Mouse (Mus musculus): Measurements from ENCODE around the gene Dusp6. TPM values are rescaled to one million over a fixed set of nuclear protein-coding genes. Genes with fewer than 3 reads are reported as not detected.
A peak's percentile ranks its signal among the peaks of the same experiment; 100 is the strongest.

Dusp6 gene
- polyA plus RNA-seq, 1 experiment = 29.3 TPM

DNA sequence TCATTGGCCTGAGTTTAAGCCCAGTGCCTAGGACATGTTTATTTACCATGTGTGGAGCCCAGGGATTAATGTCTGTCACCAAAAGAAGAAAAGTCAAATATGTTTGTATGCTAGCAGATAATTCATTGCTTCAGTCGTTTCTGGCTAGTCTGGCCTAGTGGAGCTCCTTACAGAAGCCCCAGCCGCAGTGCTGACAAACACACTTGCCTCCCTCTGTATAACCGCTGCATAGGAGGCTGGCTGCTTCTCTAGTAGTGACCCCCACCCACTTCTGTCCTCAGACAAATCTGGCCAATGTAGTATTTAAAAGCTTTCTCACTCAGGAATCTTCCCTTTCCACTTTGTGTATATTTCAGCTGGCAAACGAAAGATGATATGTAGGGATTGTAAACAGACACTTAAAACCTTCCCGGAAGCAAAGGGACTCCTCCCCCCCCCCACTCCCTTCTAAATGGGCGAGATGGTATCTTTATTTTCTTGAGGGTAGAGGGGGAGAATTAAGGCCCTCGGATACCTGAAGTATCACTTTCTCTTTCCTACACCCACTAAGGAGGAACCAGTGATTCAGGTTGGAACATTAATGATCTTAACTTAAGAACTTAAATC is 18.3 kb upstream of the Dusp6 start:
- no peak for DNase-seq (ENCODE audit: low spot score)

DNA sequence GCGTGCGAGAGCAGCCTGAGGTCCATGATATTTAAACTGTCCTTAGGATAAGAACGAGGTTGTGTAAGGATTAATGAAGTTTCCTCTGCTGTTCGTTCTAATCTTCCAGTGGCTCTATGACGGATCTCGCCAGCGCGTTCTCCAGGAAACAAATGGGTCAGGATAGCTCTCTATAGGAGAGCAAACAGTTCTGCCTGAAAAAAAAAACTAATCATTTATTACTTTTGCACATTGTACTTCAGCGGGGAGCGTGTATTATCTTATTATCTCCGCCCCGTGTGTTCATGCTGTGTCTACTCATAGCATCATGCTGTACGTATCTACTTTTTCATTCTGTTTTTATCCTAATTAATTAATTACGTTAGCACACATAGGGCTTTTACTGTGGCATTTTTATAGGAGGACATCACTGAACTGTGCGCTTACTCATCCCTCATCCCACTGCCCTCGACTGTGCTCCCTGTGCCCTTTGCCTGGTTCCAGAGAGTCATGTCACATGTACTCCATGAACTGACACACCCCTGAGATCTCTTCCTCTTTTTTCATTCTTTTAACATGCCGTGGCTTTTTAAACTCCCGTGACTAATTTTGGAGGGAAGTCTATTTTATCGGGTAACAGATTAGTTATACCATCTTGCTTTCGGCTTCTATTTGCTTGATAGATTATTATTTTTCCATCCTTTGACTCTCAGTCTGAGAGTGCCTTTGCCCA is 16.1 kb upstream of the Dusp6 start:
- no peak for DNase-seq (ENCODE audit: low spot score)

DNA sequence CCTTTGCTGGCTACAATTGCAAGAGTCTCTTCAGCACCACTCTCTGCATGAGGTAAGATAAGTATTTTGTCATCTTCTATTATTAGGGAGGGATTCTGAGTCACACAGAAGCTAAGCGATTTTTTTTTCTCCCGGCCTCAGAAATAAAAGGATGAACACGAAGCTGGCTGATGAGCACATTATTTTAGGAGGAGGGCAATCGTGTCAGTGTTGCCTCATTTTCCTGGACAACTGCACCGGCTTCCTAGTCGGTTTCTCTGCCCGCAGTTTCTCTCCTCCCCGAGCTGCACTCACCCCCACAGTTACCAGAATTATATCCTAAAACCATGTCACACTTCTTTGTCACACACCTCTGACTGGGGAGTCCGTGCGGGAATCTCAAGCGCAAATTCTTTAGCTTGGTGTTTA is 12.2 kb upstream of the Dusp6 start:
- no peak for DNase-seq (ENCODE audit: low spot score)

DNA sequence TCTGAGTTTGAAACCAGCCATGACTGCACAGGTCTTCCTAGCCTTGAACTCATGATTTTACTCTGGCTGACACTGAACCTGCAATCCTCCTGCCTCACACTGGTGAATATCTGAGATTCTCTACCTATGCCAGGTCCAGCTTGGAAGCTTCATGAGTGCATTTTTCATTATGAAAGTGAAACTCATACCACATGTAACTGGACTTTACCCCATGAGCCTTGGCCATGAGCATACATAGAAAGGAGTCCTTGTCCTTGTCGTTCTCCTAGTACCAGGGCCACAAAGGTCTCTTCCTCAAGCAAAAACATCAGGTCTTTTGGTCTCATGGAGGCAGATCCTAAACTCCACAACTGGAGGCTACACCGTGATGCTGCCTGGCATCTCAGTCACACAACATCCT is 9.6 kb upstream of the Dusp6 start:
- DNase-seq (ENCODE audit: low spot score) = no peak

DNA sequence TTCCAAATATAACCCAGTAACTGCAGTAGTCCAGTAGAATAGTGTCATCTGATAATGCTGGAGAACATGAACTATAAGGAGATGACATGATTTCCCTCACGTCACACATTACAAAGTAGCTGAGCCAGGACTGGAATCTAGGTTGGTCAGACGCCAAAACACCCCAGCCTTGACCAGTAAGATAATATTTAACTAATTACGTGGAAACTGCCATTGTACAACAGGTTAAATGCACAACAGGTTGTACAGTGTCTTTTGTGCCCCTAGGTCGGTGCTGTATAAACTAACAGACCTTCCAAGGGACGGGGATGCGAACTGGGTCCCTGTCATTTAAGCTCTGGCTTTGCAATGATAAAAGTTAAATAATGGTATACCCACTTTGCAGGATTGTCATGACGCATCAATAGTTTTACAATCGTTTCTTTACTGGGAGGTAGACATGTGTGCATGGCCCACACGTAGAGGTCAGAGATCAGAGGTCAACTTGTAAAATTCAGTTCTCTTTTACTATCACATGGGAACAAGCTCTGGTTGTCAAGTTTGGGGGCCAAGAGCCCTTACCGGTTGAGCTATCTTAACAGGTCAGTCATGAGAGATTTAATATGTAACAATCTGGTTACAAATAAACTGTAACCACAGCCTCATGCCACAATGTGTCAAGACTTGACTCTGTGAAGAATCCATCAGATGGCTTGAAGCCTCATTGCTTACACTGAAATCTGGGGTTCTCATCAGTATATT is 7.0 kb upstream of the Dusp6 start:
- DNase-seq (ENCODE audit: low spot score) = no peak

DNA sequence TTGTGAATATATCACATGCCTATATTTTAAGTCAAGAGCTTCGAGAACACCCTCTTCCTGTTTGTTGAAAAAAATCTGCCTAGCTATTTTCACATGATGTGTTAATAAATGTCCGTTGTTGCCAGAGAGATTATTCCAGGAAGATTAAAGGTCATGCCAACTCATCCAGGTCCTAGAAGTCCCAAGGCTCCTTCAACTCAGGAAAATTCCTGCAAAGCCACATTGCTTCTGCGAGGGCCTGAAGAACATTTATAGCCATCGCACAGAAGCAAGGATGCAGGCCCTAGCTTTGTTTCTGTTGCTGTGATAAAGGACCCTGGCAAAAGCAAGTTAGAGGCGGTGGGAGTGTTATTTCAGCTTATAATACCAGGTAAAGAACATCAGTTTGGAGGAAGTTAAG is 5.5 kb upstream of the Dusp6 start:
- DNase-seq (ENCODE audit: low spot score) = no peak

DNA sequence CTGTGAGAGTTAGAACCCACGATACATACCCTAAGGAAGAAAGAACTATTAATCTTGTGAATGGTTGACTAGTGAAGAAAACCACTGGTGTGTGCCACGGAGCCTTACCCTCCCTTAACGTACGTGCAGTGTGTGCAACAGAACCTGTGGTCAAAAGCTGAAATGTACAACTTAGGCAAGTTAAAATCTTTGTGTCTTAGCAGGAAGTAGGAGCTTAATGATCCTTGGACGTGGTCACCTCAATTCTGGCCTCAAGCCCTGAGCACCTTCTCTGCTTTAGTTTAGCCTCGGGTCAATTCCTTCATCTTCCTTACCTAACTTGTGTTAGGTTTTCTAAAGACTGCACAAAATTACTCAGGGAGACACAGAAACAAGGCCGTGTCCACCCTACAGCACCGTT is 3.2 kb upstream of the Dusp6 start:
- DNase-seq (ENCODE audit: low spot score) = no peak

DNA sequence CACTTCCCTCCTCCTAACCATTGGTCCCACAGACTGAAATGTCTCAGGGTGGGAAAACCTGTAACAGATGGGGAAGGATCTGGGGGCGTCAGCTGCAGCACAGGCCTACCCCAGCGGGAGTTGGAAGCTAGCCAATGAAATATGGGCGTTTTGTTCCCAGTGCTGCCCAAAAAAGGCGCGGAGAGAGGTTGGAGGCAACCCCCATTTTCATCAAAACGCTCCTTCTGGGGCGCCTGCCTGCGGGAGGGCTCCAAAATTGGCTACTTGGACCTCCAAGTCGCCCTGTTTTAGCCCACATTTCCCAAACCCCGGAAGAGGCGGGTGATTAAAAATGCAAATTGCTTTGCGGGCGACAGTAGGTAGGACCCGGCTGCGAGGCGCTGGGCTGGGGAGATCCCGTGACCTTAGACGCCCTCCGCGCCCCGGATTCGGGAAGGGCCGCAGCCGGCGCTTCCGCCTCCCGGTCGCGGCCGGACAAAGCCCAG is 1.8 kb upstream of the Dusp6 start:
- DNase-seq (ENCODE audit: low spot score) = no peak

DNA sequence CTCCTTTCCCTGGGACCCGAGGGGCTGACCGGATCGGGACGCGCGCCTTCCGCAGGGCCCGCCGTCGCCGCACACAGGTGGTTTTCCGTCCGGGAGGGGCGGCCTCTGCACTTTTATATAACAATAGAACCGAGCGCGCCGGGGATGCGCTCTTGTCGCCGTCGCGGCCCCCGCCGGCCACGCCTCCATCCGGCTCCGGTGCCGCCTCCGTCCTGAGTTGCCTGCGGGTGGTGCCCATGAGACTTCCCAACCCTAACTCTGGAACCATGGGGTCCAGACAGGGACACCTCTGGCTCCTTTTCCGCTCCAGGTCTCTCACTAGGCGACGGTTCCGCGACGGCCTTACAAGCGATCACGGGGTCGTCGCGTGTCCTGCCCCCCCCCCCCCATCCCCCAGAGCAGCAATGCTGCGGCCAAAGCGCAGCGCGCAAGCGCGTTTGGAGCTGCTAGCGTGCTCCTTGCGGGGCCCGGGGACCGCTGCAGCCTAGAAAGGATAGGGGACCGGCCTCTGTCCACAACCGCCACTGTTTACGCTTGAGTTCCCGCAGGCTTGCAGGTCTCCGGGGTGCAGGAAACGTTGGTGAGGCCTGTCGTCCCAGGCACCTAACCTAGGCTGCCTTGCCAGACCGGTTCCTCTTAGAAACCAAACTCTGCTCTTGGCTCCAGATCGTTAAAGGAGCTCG is 1.3 kb upstream of the Dusp6 start:
- peak; percentile 86 for DNase-seq (ENCODE audit: low spot score)

DNA sequence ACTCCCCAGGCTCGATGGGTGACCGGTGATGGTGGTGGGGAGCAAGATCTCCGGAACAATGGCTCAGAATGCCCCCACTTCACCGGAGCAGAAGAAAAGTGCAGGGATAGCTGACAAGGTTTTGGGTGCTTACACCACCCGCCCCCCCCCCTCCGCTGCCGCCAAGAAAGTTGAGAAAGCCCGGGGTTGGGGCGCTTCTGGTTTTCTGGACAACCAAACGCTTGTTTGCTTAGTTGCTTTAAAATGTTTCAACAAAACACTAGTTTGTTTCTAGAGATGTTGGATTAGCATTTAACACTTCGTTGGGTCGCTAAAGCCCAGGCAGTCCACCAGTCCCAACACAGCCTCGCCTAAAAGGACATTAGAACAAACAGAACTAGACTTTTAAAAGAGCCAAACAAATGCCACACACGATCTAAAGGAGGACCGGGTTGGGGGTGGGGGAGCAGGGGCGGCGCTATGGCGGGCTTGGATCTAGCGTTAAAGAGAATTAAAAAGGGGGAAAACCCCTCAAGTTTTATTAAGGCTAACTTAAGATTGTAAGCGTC is 638 bp upstream of the Dusp6 start:
- DNase-seq (ENCODE audit: low spot score) = no peak

DNA sequence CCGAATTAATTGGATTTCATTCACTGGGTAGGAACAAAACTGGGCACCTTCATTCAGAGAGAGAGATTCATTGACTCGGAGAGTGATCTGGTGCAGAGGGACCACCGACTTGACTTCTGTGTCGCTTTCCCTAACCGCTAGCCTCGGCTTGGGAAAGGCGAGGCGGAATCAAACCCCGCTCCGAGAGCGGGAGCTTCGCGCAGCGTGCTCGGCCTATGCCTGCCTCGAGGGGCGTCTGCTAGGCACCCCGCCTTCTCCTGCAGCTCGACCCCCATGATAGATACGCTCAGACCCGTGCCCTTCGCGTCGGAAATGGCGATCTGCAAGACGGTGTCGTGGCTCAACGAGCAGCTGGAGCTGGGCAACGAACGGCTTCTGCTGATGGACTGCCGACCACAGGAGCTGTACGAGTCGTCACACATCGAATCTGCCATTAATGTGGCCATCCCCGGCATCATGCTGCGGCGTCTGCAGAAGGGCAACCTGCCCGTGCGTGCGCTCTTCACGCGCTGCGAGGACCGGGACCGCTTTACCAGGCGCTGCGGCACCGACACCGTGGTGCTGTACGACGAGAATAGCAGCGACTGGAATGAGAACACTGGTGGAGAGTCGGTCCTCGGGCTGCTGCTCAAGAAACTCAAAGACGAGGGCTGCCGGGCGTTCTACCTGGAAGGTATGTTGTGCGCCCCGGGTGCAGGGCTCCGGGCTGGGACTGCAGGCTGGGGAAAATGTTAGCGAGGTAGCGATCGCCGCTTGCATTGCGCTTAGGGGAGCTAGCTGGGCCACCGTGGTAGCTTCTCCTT is 589 bp downstream of the Dusp6 start:
- DNase-seq (ENCODE audit: low spot score) = peak; percentile 51

DNA sequence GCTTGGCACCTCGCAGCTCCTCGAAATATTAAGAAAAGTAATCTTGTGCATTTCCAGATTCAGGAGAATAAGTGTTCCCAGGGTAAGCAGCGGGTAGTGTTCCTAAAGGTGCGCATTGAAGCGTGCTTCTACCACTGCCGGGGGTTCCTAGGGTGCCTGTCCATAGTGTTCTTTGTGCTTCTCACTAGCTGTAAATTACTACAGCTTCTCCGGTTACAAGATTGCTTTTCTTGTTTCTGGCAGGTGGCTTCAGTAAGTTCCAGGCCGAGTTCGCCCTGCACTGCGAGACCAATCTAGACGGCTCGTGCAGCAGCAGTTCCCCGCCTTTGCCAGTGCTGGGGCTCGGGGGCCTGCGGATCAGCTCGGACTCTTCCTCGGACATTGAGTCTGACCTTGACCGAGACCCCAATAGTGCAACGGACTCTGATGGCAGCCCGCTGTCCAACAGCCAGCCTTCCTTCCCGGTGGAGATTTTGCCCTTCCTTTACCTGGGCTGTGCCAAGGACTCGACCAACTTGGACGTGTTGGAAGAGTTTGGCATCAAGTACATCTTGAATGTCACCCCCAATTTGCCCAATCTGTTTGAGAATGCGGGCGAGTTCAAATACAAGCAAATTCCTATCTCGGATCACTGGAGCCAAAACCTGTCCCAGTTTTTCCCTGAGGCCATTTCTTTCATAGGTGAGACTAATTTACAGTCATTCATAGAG is 1.4 kb downstream of the Dusp6 start:
- peak; percentile 37 for DNase-seq (ENCODE audit: low spot score)

DNA sequence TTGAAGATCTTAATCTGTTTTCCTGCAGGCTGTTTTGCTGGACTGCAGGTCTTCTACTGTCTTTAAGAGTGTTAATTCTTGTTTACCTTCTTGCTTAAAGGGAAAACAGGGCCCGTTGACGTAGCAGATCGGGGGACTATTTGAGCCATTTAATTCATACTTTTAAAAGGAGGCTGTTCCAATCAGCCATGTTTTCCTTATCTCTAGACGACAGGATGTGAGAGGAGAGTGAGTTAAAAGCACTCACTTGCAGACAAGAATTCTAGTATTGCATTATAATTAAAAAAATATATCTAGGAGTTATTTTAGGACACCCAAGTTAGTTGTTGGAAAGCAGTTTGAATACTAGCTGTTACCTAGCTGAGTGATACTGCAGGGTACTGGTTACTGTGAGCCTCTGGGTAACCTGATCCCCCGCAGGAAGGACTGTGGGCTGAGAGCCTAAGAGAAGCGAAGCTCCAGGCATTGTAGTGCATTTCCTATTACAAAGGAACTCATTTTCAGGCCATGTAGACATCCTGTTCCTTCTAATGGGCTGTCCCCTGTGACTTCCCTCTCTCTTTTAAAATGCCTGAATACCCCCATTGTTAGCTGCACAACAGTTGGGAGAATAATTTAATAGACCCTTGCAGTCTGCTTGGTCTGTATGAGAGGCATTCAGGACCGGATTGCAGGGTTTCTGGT is 2.1 kb downstream of the Dusp6 start:
- DNase-seq (ENCODE audit: low spot score) = no peak

DNA sequence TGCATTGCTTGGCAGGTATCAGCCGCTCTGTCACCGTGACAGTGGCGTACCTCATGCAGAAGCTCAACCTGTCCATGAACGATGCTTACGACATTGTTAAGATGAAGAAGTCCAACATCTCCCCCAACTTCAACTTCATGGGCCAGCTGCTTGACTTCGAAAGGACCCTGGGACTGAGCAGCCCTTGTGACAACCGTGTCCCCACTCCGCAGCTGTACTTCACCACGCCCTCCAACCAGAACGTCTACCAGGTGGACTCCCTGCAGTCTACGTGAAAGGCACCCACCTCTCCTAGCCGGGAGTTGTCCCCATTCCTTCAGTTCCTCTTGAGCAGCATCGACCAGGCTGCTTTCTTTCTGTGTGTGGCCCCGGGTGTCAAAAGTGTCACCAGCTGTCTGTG is 3.0 kb downstream of the Dusp6 start:
- no peak for DNase-seq (ENCODE audit: low spot score)

DNA sequence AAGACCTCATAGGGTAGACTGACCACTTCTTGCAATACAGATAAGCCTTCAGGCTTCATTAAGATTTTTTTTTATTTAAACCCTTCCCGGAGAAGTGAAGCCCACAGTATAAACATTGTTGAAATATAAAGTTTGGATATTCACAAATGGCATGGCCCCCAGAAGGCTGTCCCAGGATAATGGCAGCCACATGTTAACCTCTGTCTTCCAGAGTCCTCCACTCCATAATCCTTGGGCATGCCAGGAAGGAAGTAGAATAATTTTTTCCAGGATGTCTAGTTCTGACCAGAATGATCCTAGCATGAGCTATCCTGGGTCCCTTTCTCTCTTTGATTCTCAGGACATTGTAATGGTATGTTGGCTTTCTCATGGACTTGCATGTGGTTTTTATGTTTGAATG is 4.6 kb downstream of the Dusp6 start:
- no peak for DNase-seq (ENCODE audit: low spot score)

DNA sequence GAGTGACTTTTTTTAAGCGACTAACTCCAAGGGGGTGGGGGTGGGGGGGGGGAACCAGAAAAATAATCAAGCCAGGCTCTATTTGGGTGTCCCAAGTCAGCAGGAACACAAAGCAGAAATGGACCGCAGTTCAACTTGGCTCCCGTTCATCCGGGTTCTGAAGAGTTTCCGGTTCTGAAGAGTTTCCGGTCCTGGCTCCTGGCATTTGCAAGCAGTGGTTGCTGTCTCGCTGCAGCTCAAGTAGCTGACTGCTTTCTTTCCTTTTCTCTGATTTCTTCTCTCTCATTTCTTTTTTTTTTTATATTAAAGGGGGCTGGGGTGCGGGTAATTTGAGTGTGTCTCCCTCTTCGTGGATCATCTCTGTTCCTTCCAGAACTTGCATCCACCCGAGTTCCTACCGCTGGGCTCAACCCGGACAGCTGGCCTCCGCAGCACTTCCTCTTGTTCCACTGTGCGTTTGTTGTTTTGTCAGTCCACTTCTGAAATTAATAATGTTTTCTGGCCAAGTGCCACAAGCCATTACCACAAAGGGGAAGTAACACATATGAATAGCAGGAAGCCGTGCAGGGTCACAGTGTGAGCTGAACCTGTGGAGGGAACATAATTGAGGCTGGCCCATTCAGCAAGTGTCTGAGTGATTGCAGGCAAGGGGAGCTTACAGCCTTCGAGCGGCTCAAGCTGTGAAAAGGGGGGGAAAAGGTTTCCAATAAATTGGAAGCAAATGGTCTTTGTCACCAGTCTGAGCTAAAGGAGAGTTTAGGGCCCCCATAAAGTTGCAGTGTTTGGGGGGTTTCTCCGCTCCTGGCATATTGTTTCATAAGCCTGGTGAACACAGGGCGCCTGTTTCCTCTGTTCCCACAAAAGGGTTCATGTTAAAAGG is 5.6 kb downstream of the Dusp6 start:
- DNase-seq (ENCODE audit: low spot score) = no peak

DNA sequence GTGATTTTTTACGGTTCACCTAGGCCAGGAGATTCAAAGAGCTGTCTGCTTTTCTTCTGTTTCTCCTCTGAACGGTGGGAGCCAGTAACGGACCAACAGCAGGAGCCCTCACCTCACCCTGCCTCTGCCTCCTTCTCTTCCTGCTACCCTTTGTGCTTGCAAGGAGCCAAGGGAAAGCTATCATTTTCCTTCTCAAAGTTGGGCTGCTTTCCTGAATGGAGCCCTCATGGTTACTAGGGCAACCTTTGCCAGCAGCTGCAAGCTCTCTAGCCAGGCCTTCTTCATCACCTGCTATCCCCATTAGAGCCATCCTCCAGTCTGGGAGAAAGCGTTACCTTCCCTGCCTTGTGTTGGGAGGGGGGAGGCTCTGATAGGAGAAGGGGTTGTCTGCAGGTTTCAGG is 6.3 kb downstream of the Dusp6 start:
- DNase-seq (ENCODE audit: low spot score) = no peak

DNA sequence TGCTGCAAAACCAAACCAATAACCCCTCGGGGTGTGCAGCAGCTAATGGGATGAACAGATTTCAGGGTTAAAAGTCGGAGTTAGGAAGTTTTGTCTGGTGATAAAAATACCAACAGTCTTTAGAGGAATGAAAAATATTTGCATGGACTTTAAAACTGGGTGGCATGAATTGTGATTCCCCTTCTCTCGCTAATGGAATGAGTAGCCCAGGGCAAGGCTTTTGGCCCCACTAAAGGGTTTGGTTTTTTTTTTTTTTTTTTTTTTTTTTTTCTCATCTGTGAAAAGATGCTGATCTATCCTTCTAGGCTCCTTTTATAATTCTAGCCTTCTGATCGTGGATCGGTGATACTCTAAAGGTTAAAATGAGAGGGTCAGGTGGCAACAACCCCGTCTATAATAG is 6.7 kb downstream of the Dusp6 start:
- no peak for DNase-seq (ENCODE audit: low spot score)

DNA sequence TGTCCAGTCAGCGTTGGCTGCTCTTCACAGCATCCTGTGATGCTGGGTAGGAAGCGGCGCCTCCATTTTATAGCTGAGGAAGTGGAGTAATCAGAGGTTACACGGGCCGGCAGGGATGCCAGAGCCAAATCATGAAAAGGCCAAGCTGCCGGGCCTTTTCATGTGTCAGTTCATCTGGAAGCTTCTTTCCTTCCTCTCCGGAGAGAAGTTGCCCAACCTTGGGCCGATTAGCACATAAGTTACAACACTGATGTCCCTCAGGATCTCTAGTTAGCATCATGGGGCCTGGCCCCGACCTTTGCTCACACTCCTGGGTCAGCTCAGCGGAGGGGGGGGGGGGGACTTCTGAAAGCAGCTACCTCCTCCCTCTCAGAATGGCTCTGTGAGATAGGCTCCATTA is 7.4 kb downstream of the Dusp6 start:
- no peak for DNase-seq (ENCODE audit: low spot score)
